Mouse (Mus musculus): ENCODE measurements around the gene Meltf. TPM values are rescaled to one million over a fixed set of nuclear protein-coding genes. Genes with fewer than 3 reads are reported as not detected.

Meltf gene
- total and polyA plus RNA-seq, 3 experiments: not detected

- DNase-seq (ENCODE audit: low read depth, low spot score): no peak
- Histone ChIP-seq H3K36me3 (ENCODE audit: control insufficient read depth in 1 of 2, insufficient read depth in 2 of 2, low read length in 2 of 2) (no peaks in the 10 kb centered on the region), H3K79me2 (ENCODE audit: control insufficient read depth, insufficient read depth, low read length, poor library complexity) (no peaks in the 10 kb centered on the region), H3K27ac (ENCODE audit: control insufficient read depth, low read depth, low read length) (no peak overlapping the region), H3K4me1 (ENCODE audit: control insufficient read depth in 1 of 2, insufficient read depth in 2 of 2, low read length in 2 of 2) (no peaks in the 10 kb centered on the region), H3K9me3 (replicated peaks; ENCODE audit: insufficient read depth, low read length) (no peaks in the 10 kb centered on the region), H3K9ac (ENCODE audit: control insufficient read depth, low read depth, low read length, poor library complexity, severe bottlenecking) (no peak overlapping the region), H3K27me3 (ENCODE audit: control insufficient read depth in 1 of 2, insufficient read depth in 2 of 2, low read length in 2 of 2) (peaks cover 0 to 1% of the 10 kb centered on the region in 2 experiments; a peak in 1 of 4 replicates), H3K4me3 (ENCODE audit: control insufficient read depth in 1 of 2, insufficient read depth in 1 of 2, low read depth in 2 of 2, low read length in 2 of 2) (no peak overlapping the region)
- no peak for TF ChIP-seq MXI1 (IDR thresholded peaks at IDR 0.05; ENCODE audit: low read depth, low read length)
- TF ChIP-seq BHLHE40 (IDR thresholded peaks at IDR 0.05; ENCODE audit: borderline replicate concordance, low read depth, low read length): no peak
- TF ChIP-seq SMC3 (IDR thresholded peaks at IDR 0.05; ENCODE audit: low read depth, low read length): no peak
- no peak for TF ChIP-seq NRF1 (IDR thresholded peaks at IDR 0.05; ENCODE audit: insufficient read depth, low read depth, low read length, poor library complexity, severe bottlenecking)
- TF ChIP-seq POLR2AphosphoS5 (IDR thresholded peaks at IDR 0.05; ENCODE audit: borderline replicate concordance, low read depth, low read length): no peak
- no peak for TF ChIP-seq ZC3H11A (IDR thresholded peaks at IDR 0.05; ENCODE audit: low read depth, low read length)
- TF ChIP-seq TBP (IDR thresholded peaks at IDR 0.05; ENCODE audit: low read depth, low read length): no peak
- TF ChIP-seq USF2 (IDR thresholded peaks at IDR 0.05; ENCODE audit: borderline replicate concordance in 1 of 2, insufficient read depth in 1 of 2, low read depth in 1 of 2, low read length in 2 of 2): no peak
- no peak for TF ChIP-seq POLR2A (IDR thresholded peaks at IDR 0.05; ENCODE audit: control insufficient read depth in 1 of 2, insufficient read depth in 1 of 2, low read depth in 1 of 2, low read length in 2 of 2, poor library complexity in 1 of 2)
- TF ChIP-seq ZMIZ1 (IDR thresholded peaks at IDR 0.05; ENCODE audit: low read depth, low read length): no peak
- TF ChIP-seq TAL1 (IDR thresholded peaks at IDR 0.05; ENCODE audit: low read length): no peak
- TF ChIP-seq CHD1 (IDR thresholded peaks at IDR 0.05; ENCODE audit: low read depth, low read length): no peak
- no peak for TF ChIP-seq KAT2A (conservative IDR thresholded peaks at IDR 0.05; ENCODE audit: low read depth, low read length)
- no peak for TF ChIP-seq CTCF (IDR thresholded peaks at IDR 0.05 in 2 of 3, conservative IDR thresholded peaks at IDR 0.05 in 1 of 3; ENCODE audit: control insufficient read depth in 1 of 3, insufficient read depth in 1 of 3, low read depth in 2 of 3, low read length in 3 of 3, poor library complexity in 1 of 3, severe bottlenecking in 1 of 3)
- TF ChIP-seq RCOR1 (IDR thresholded peaks at IDR 0.05; ENCODE audit: low read depth, low read length): no peak
- no peak for TF ChIP-seq SIN3A (IDR thresholded peaks at IDR 0.05; ENCODE audit: low read length)
These were observed 18.6 kb downstream of the Meltf start for GRCm38 (mm10) chr16:31896971-31897774.

- no peak for TF ChIP-seq ZC3H11A (IDR thresholded peaks at IDR 0.05; ENCODE audit: low read depth, low read length)
- no peak for TF ChIP-seq CTCF (IDR thresholded peaks at IDR 0.05 in 2 of 3, conservative IDR thresholded peaks at IDR 0.05 in 1 of 3; ENCODE audit: control insufficient read depth in 1 of 3, insufficient read depth in 1 of 3, low read depth in 2 of 3, low read length in 3 of 3, poor library complexity in 1 of 3, severe bottlenecking in 1 of 3)
- no peak for TF ChIP-seq EP300 (IDR thresholded peaks at IDR 0.05; ENCODE audit: low read depth in 1 of 2, low read length in 2 of 2)
- TF ChIP-seq ELF1 (IDR thresholded peaks at IDR 0.05; ENCODE audit: low read depth, low read length): no peak
- no peak for TF ChIP-seq POLR2AphosphoS5 (IDR thresholded peaks at IDR 0.05; ENCODE audit: borderline replicate concordance, low read depth, low read length)
- TF ChIP-seq ZMIZ1 (IDR thresholded peaks at IDR 0.05; ENCODE audit: low read depth, low read length): no peak
- no peak for TF ChIP-seq TAL1 (IDR thresholded peaks at IDR 0.05; ENCODE audit: low read length)
- TF ChIP-seq E2F4 (IDR thresholded peaks at IDR 0.05; ENCODE audit: borderline replicate concordance, low read depth, low read length): no peak
- TF ChIP-seq MXI1 (IDR thresholded peaks at IDR 0.05; ENCODE audit: low read depth, low read length): no peak
- no peak for TF ChIP-seq TBP (IDR thresholded peaks at IDR 0.05; ENCODE audit: low read depth, low read length)
- TF ChIP-seq MAX (IDR thresholded peaks at IDR 0.05; ENCODE audit: low read length): no peak
- no peak for TF ChIP-seq NELFE (IDR thresholded peaks at IDR 0.05; ENCODE audit: low read depth, low read length)
- no peak for TF ChIP-seq USF1 (IDR thresholded peaks at IDR 0.05; ENCODE audit: low read depth, low read length)
- TF ChIP-seq GABPA (IDR thresholded peaks at IDR 0.05; ENCODE audit: low read depth, low read length): no peak
- TF ChIP-seq SMC3 (IDR thresholded peaks at IDR 0.05; ENCODE audit: low read depth, low read length): no peak
- no peak for TF ChIP-seq BHLHE40 (IDR thresholded peaks at IDR 0.05; ENCODE audit: borderline replicate concordance, low read depth, low read length)
- TF ChIP-seq UBTF (IDR thresholded peaks at IDR 0.05; ENCODE audit: borderline replicate concordance, insufficient read depth, low read depth, low read length): no peak
- TF ChIP-seq SIN3A (IDR thresholded peaks at IDR 0.05; ENCODE audit: low read length): no peak
- H3K27me3 ChIP-seq (ENCODE audit: control insufficient read depth in 1 of 2, insufficient read depth in 2 of 2, low read length in 2 of 2): peaks cover 0 to 1% of the 10 kb centered on the region in 2 experiments; a peak in 1 of 4 replicates
These were observed 20.1 kb downstream of the Meltf start for GRCm38 (mm10) chr16:31898546-31899326.

More at GRCm38 (mm10) chr16:31898546-31899326, 20.1 kb downstream of the Meltf start:
- no peaks in the 10 kb centered on the region for H3K79me2 ChIP-seq (ENCODE audit: control insufficient read depth, insufficient read depth, low read length, poor library complexity)
- H3K9ac ChIP-seq (ENCODE audit: control insufficient read depth, low read depth, low read length, poor library complexity, severe bottlenecking): no peak overlapping the region
- no peaks in the 10 kb centered on the region for H3K36me3 ChIP-seq (ENCODE audit: control insufficient read depth in 1 of 2, insufficient read depth in 2 of 2, low read length in 2 of 2)
- H3K9me3 ChIP-seq (replicated peaks; ENCODE audit: insufficient read depth, low read length): no peaks in the 10 kb centered on the region
- no peak overlapping the region for H3K27ac ChIP-seq (ENCODE audit: control insufficient read depth, low read depth, low read length)
- no peaks in the 10 kb centered on the region for H3K4me1 ChIP-seq (ENCODE audit: control insufficient read depth in 1 of 2, insufficient read depth in 2 of 2, low read length in 2 of 2)
- no peak for DNase-seq (ENCODE audit: low read depth, low spot score)
- no peak overlapping the region for H3K4me3 ChIP-seq (ENCODE audit: control insufficient read depth in 1 of 2, insufficient read depth in 1 of 2, low read depth in 2 of 2, low read length in 2 of 2)
